Mouse (Mus musculus) cerebellum, adult 2 months (tissue): Measurements from ENCODE around the gene Arid3b.

Experiments used
- CTCF ChIP-seq: fragments of 200-500 bp; IDR thresholded peaks from 2 replicates; pipeline ENCODE4 v1.5.1; 2011; ENCODE audit warnings: low read depth, mild to moderate bottlenecking, control low read depth, low read length, moderate library complexity, borderline replicate concordance; ENCODE audit not compliant: insufficient read depth
- POLR2A ChIP-seq: fragments of 200-500 bp; IDR thresholded peaks from 2 replicates; pipeline ENCODE4 v1.6.1; 2011; ENCODE audit warnings: low read length, control low read depth, borderline replicate concordance; ENCODE audit not compliant: insufficient read depth

DNA sequence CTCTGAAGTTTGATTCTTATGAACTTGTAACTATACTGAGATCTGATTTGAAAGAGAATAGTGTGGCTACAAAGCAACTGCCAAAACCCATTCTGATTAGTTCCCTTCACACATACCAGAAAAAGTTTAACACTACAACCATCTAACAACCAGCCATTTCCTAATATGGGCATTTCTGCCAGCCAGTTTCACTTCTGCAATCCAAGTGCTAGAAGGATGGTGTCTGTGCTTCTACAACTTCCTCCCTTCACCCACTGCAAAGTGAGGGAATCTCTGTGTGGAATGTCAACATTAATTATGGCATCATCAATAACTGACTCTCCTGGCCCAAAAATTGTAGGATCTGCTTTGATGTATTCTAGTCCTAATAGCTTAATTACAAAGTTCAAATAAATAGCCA, 17.7 kb upstream of the Arid3b start:
- no peak for TF ChIP-seq CTCF
- TF ChIP-seq POLR2A = no peak
